Mouse (Mus musculus) T-cell, adult 2 months (primary cell): ENCODE measurements around the gene Tcn2.
"Not testable (repeated sequence)": the region's sequence is repeated elsewhere in the genome, so short reads cannot be mapped to it uniquely, and the experiment has no call there.

Experiments
- DNase-seq: peaks from one replicate; pipeline ENCODE4 v3.0.0; 2022; ENCODE audit warnings: low spot score

Tcn2 gene

GRCm38 (mm10) chr11:3930019-3930418, 1.9 kb downstream of the Tcn2 start:
- DNase-seq = no peak

GRCm38 (mm10) chr11:3925916-3926315, 6.0 kb downstream of the Tcn2 start:
- DNase-seq = no peak

- DNase-seq = no peak
Observed at GRCm38 (mm10) chr11:3922731-3923130, 9.2 kb downstream of the Tcn2 start.

GRCm38 (mm10) chr11:3922115-3922514, 9.8 kb downstream of the Tcn2 start:
- DNase-seq = no peak

- peak; percentile 42 for DNase-seq
Observed at GRCm38 (mm10) chr11:3921281-3921850, 10.6 kb downstream of the Tcn2 start.

GRCm38 (mm10) chr11:3920476-3920875, 11.5 kb downstream of the Tcn2 start:
- no peak for DNase-seq

GRCm38 (mm10) chr11:3918738-3919137, 13.2 kb downstream of the Tcn2 start:
- DNase-seq = peak; percentile 24

GRCm38 (mm10) chr11:3914109-3914840, 17.7 kb downstream of the Tcn2 start, which contains the start of gene Slc35e4:
Slc35e4 (minus strand) TSS chr11:3914664.
- peak; percentile 68 for DNase-seq

- peak; percentile 75 for DNase-seq
Observed at GRCm38 (mm10) chr11:3913316-3914108, 18.4 kb downstream of the Tcn2 start.

GRCm38 (mm10) chr11:3912875-3913271, 19.1 kb downstream of the Tcn2 start:
- DNase-seq = no peak

GRCm38 (mm10) chr11:3912100-3912874, 19.7 kb downstream of the Tcn2 start:
- DNase-seq = no peak

- not testable (repeated sequence) for DNase-seq
Observed at GRCm38 (mm10) chr11:3911440-3911839, 20.5 kb downstream of the Tcn2 start.

- no peak for DNase-seq
Observed at GRCm38 (mm10) chr11:3910513-3911310, 21.2 kb downstream of the Tcn2 start.

- DNase-seq = no peak
Observed at GRCm38 (mm10) chr11:3909236-3909635, 22.7 kb downstream of the Tcn2 start.

- no peak for DNase-seq
Observed at GRCm38 (mm10) chr11:3905446-3905845, 26.5 kb downstream of the Tcn2 start.

- DNase-seq = no peak
Observed at GRCm38 (mm10) chr11:3904673-3905072, 27.3 kb downstream of the Tcn2 start.

- DNase-seq = no peak
Observed at GRCm38 (mm10) chr11:3903046-3903445, 28.9 kb downstream of the Tcn2 start.

GRCm38 (mm10) chr11:3902516-3902915, 29.4 kb downstream of the Tcn2 start:
- no peak for DNase-seq

GRCm38 (mm10) chr11:3900296-3900695, 31.7 kb downstream of the Tcn2 start:
- no peak for DNase-seq

- no peak for DNase-seq
Observed at GRCm38 (mm10) chr11:3895933-3896332, 36.0 kb downstream of the Tcn2 start.

GRCm38 (mm10) chr11:3895458-3895857, 36.5 kb downstream of the Tcn2 start:
- no peak for DNase-seq
